Mouse (Mus musculus): ENCODE results near the gene Rapgef4.

DNA sequence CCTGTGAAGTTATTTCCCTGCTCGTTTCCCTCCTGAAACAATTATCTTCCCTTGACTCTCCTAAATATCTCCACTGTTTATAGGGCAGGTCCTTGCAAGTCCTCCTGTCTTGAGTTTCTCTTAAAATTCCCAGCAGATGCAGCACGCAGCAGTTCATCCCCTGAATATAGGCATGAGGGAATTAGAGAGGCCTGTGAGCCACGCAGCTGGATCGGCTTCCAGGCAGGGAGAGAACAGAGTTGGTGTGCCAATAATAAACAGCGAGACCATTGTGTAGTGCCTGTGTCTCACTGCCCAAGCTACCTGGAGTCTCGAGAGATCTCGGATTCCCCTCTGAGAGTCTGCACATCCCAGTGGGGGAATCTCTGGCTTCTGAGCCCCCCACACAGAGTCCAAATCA lies 259.0 kb downstream of the Rapgef4 start:
- TF ChIP-seq CTCF (IDR thresholded peaks at IDR 0.05; ENCODE audit: extremely low read depth, insufficient read depth, low read length) = no peak
- no peak for TF ChIP-seq POLR2A (IDR thresholded peaks at IDR 0.05; ENCODE audit: extremely low read depth, insufficient read depth, low read length)
